Mouse (Mus musculus) lung, postnatal 0 days (tissue): ENCODE results near the gene Rab6a.

ENCODE experiments used
- CTCF ChIP-seq: IDR thresholded peaks from 2 replicates; pipeline ENCODE4 v1.5.1; 2016; ENCODE audit warnings: antibody characterized with exemption, mild to moderate bottlenecking
- EP300 ChIP-seq: IDR thresholded peaks from 2 replicates; pipeline ENCODE4 v1.6.1; 2016; ENCODE audit warnings: antibody characterized with exemption, mild to moderate bottlenecking, control low read depth

GRCm38 (mm10) chr7:100607214-100608129 is at the start of gene Rab6a:
- TF ChIP-seq CTCF (peak; percentile 56), EP300 (peak; percentile 65)
